8 mouse cellular contexts compared by ENCODE assay signal in the genomic region with DNA sequence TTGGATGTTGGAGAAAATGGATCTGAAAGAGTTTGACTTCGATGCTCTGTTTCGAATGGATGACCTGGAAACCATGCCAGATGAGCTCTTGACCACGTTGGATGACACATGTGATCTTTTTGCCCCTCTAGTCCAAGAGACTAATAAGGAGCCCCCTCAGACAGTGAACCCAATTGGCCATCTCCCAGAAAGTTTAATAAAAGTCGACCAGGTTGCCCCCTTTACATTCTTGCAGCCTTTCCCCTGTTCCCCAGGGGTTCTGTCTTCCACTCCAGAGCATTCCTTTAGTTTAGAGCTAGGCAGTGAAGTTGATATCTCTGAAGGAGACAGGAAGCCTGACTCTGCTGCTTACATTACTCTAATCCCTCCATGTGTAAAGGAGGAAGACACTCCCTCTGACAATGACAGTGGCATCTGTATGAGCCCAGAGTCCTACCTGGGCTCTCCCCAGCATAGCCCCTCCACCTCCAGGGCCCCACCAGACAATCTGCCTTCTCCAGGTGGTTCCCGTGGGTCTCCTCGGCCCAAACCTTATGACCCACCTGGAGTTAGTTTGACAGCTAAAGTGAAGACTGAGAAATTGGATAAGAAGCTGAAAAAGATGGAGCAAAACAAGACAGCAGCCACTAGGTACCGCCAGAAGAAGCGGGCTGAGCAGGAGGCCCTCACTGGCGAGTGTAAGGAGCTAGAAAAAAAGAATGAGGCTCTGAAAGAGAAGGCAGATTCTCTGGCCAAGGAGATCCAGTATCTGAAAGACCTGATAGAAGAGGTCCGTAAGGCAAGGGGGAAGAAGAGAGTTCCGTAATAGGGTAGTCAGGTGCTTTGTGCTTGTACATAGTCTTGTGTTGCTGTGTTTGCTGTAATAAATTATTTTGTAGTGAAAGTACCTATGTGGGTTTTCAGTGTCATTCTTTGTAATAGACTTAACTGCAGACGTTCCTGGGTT. TPM values are rescaled to one million over a fixed set of nuclear protein-coding genes. Genes with fewer than 3 reads are reported as not detected.
DNase-seq lines count a peak whose midpoint lies in the region; ATAC-seq and TF ChIP-seq lines count a peak whose summit lies in the region.

No protein-coding gene starts in this region.

- no peaks in the 10 kb centered on the region for H3K9me3 ChIP-seq in CH12.LX (replicated peaks; ENCODE audit: low read length)
- no peaks in the 10 kb centered on the region for H3K9me3 ChIP-seq in forebrain, embryonic 14.5 days (replicated peaks; ENCODE audit: control insufficient read depth, low read length)
- H3K9me3 ChIP-seq in liver, embryonic 16.5 days (replicated peaks; ENCODE audit: control insufficient read depth, low read length), result no peaks in the 10 kb centered on the region

- H3K36me3 ChIP-seq in heart, adult 2 months (ENCODE audit: control insufficient read depth, insufficient read depth, low read length), result peaks cover 19% of the 10 kb centered on the region
- H3K36me3 ChIP-seq in CH12.LX (replicated peaks in 1 of 2; ENCODE audit: control insufficient read depth in 1 of 2, insufficient read depth in 1 of 2, low read length in 1 of 2), result peaks cover 50 to 70% of the 10 kb centered on the region in 2 experiments
- peaks cover 50% of the 10 kb centered on the region for H3K36me3 ChIP-seq in forebrain, embryonic 14.5 days (ENCODE audit: control insufficient read depth, insufficient read depth, low read length)
- peaks cover 28% of the 10 kb centered on the region for H3K36me3 ChIP-seq in liver, embryonic 16.5 days (ENCODE audit: control insufficient read depth, insufficient read depth)

- no peak for DNase-seq in heart, adult 2 months
- no peak for DNase-seq in heart, postnatal 36 days
- no peak for DNase-seq in CH12.LX (ENCODE audit: extremely low read depth)
- no peak for DNase-seq in forebrain, embryonic 14.5 days (ENCODE audit: low spot score)
- no peak for DNase-seq in embryo, embryonic 9.5 days (ENCODE audit: extremely low spot score)
- DNase-seq in thymus, postnatal 4 days, result no peak
- no peak for DNase-seq in left cerebral cortex, adult 9 months (ENCODE audit: low spot score in 2 of 2)

- in situ Hi-C loops in CH12.LX (cut with MboI; ENCODE audit: low pct_ligation_motif_present, low pct_unique_long_range_greater_than_20kb, low sequenced_read_pairs), result loop anchor here (5.0 to 25.0 kb wide), 2 partner anchors 40 to 705 kb away; no protein-coding TSS in a partner anchor

- TF ChIP-seq POLR2A in heart, adult 2 months (IDR thresholded peaks at IDR 0.05; ENCODE audit: insufficient read depth, low read depth, low read length), result 0 out of 2 replicates have a peak, but pooled peaks have one; percentile 27
- no peak for TF ChIP-seq POLR2A in CH12.LX (IDR thresholded peaks at IDR 0.05; ENCODE audit: low read depth, low read length)

- dilution Hi-C loops in CH12.LX (cut with MboI; ENCODE audit: extremely low pct_ligation_motif_present, extremely low pct_unique_long_range_greater_than_20kb, low sequenced_read_pairs), result no loop called here

- no peaks in the 10 kb centered on the region for H3K79me2 ChIP-seq in heart, adult 2 months (replicated peaks; ENCODE audit: control insufficient read depth, insufficient read depth, low read length)
- H3K79me2 ChIP-seq in CH12.LX (replicated peaks; ENCODE audit: control insufficient read depth, extremely low read depth, insufficient read depth, poor library complexity, severe bottlenecking), result peaks cover 17% of the 10 kb centered on the region

- no peak for ATAC-seq in forebrain, embryonic 14.5 days
- ATAC-seq in liver, embryonic 16.5 days (ENCODE audit: low read depth), result no peak

- no peak for TF ChIP-seq EP300 in heart, adult 2 months (IDR thresholded peaks at IDR 0.05; ENCODE audit: insufficient read depth, low read depth, low read length)
- TF ChIP-seq EP300 in CH12.LX (IDR thresholded peaks at IDR 0.05; ENCODE audit: low read length), result no peak

- H3K4me1 ChIP-seq in heart, adult 2 months (ENCODE audit: control insufficient read depth, insufficient read depth, low read length), result peaks cover 14% of the 10 kb centered on the region
- peaks cover 12 to 34% of the 10 kb centered on the region in 2 experiments for H3K4me1 ChIP-seq in CH12.LX (ENCODE audit: control insufficient read depth in 1 of 2, insufficient read depth in 2 of 2)
- peaks cover 21% of the 10 kb centered on the region for H3K4me1 ChIP-seq in forebrain, embryonic 14.5 days (ENCODE audit: control insufficient read depth, insufficient read depth, low read length)
- H3K4me1 ChIP-seq in liver, embryonic 16.5 days (ENCODE audit: control insufficient read depth, low read depth, low read length), result peaks cover 61% of the 10 kb centered on the region

- no peak for TF ChIP-seq RAD21 in CH12.LX (IDR thresholded peaks at IDR 0.05; ENCODE audit: low read depth, low read length)

- no peaks in the 10 kb centered on the region for H3K27me3 ChIP-seq in heart, adult 2 months (ENCODE audit: control insufficient read depth, insufficient read depth, low read length)
- no peaks in the 10 kb centered on the region for H3K27me3 ChIP-seq in CH12.LX (replicated peaks)
- H3K27me3 ChIP-seq in forebrain, embryonic 14.5 days (replicated peaks; ENCODE audit: control insufficient read depth, insufficient read depth, low read length), result no peaks in the 10 kb centered on the region
- H3K27me3 ChIP-seq in liver, embryonic 16.5 days (ENCODE audit: control insufficient read depth, insufficient read depth, low read depth, low read length), result no peaks in the 10 kb centered on the region

- intact Hi-C loops in heart, adult 2 months (cut with DNase I), result loop anchor here (10.0 kb wide), 2 partner anchors 312 to 938 kb away; a partner anchor contains a TSS
- intact Hi-C loops in heart, postnatal 36 days (cut with DNase I), result loop anchor here (5.0 kb wide), 1 partner anchor 545 kb away; no protein-coding TSS in a partner anchor

- TF ChIP-seq CTCF in heart, adult 2 months (IDR thresholded peaks at IDR 0.05), result no peak
- no peak for TF ChIP-seq CTCF in CH12.LX (conservative IDR thresholded peaks at IDR 0.05 in 1 of 2, IDR thresholded peaks at IDR 0.05 in 1 of 2; ENCODE audit: low read depth in 2 of 2, low read length in 2 of 2)

- H3K4me2 ChIP-seq in CH12.LX (ENCODE audit: insufficient read depth, low read depth, poor library complexity, severe bottlenecking), result peak overlapping the region; percentile 94
- peak overlapping the region; percentile 97 for H3K4me2 ChIP-seq in forebrain, embryonic 14.5 days (ENCODE audit: low read length)
- H3K4me2 ChIP-seq in liver, embryonic 16.5 days (ENCODE audit: low read depth, low read length), result peak overlapping the region; percentile 97

- H3K27ac ChIP-seq in heart, adult 2 months, result peak overlapping the region; percentile 99
- H3K27ac ChIP-seq in CH12.LX (ENCODE audit: insufficient read depth, low read depth), result peak overlapping the region; percentile 71; the same call in 1 of the 2 replicates
- peak overlapping the region; percentile 99 for H3K27ac ChIP-seq in forebrain, embryonic 14.5 days (ENCODE audit: low read depth, low read length)
- peak overlapping the region; percentile 99 for H3K27ac ChIP-seq in liver, embryonic 16.5 days (ENCODE audit: low read length)

- H3K9ac ChIP-seq in heart, adult 2 months (ENCODE audit: low read depth, low read length), result peak overlapping the region; percentile 83
- peak overlapping the region; percentile 96 for H3K9ac ChIP-seq in CH12.LX (ENCODE audit: insufficient read depth, low read depth)
- H3K9ac ChIP-seq in forebrain, embryonic 14.5 days (ENCODE audit: low read length), result peak overlapping the region; percentile 100
- peak overlapping the region; percentile 96 for H3K9ac ChIP-seq in liver, embryonic 16.5 days (ENCODE audit: low read depth, low read length)

- 38% methylated on average over 12 of the region's 12 CpGs for WGBS in heart, adult 2 months
- WGBS in forebrain, embryonic 14.5 days, result 64% methylated on average over 12 of the region's 12 CpGs
- 49% methylated on average over 12 of the region's 12 CpGs for WGBS in liver, embryonic 16.5 days (ENCODE audit: insufficient replicate concordance)

- peak overlapping the region; percentile 100 for H3K4me3 ChIP-seq in heart, adult 2 months
- H3K4me3 ChIP-seq in CH12.LX (replicated peaks in 1 of 3; ENCODE audit: low read depth in 2 of 3, low read length in 2 of 3, poor library complexity in 1 of 3), result peak overlapping the region; percentile 92 to 96 (median 94)
- H3K4me3 ChIP-seq in forebrain, embryonic 14.5 days (ENCODE audit: low read depth, low read length), result peak overlapping the region; percentile 100
- H3K4me3 ChIP-seq in liver, embryonic 16.5 days (ENCODE audit: low read depth, low read length), result peak overlapping the region; percentile 91

RNA-seq across cellular contexts. Expression of a gene that starts 1.9 kb away (rescaled TPM):
- total RNA-seq in heart, adult 2 months (2021), result 10 to 100 TPM; 69.6 to 78.5 TPM
- polyA plus RNA-seq in heart, adult 2 months (2012; rRNA removed), result 65.6 and 108 TPM in 2 replicates
- 10 to 100 TPM; 65.2 to 75.8 TPM for total RNA-seq in heart, postnatal 36 days (2021)
- total RNA-seq in CH12.LX (2012; rRNA removed) (351 and 486 TPM in 2 replicates), CH12.LX (2014; rRNA removed) (721 and 819 TPM in 2 replicates)
- polyA plus RNA-seq in CH12.LX (2012; ENCODE audit: insufficient read length, low read depth), result 324 and 357 TPM in 2 replicates
- 133 and 140 TPM in 2 replicates for polyA plus RNA-seq in forebrain, embryonic 14.5 days (2014; fragmentation: Nextera tagmentation; extraction: Ambion mirVana)
- 138 and 139 TPM in 2 replicates for polyA plus RNA-seq in liver, embryonic 16.5 days (2015; fragmentation: Nextera tagmentation; extraction: Ambion mirVana)

RNA-seq across cellular contexts. Expression of a gene that starts 7.2 kb away (rescaled TPM):
- 10 to 100 TPM; 15.6 to 16.4 TPM for total RNA-seq in heart, adult 2 months (2021)
- 12.2 and 12.7 TPM in 2 replicates for polyA plus RNA-seq in heart, adult 2 months (2012; rRNA removed)
- 10 to 100 TPM; 11.5 to 15.8 TPM for total RNA-seq in heart, postnatal 36 days (2021)
- total RNA-seq in CH12.LX (2012; rRNA removed) (47.1 and 55.0 TPM in 2 replicates), CH12.LX (2014; rRNA removed) (63.3 and 67.3 TPM in 2 replicates)
- 91.2 and 99.6 TPM in 2 replicates for polyA plus RNA-seq in CH12.LX (2012; ENCODE audit: insufficient read length, low read depth)
- polyA plus RNA-seq in forebrain, embryonic 14.5 days (2014; fragmentation: Nextera tagmentation; extraction: Ambion mirVana), result 71.1 and 78.0 TPM in 2 replicates
- polyA plus RNA-seq in liver, embryonic 16.5 days (2015; fragmentation: Nextera tagmentation; extraction: Ambion mirVana), result 21.2 and 24.9 TPM in 2 replicates

RNA-seq across cellular contexts. Expression of a gene that starts 21.3 kb away (rescaled TPM):
- 10 to 100 TPM; 10.3 to 29.5 TPM for total RNA-seq in heart, adult 2 months (2021)
- polyA plus RNA-seq in heart, adult 2 months (2012; rRNA removed), result not detected in 2 replicates
- 10 to 100 TPM; 10.7 to 20.5 TPM for total RNA-seq in heart, postnatal 36 days (2021)
- total RNA-seq in CH12.LX (2012; rRNA removed), result not detected in 2 replicates
- not detected in 2 replicates for total RNA-seq in CH12.LX (2014; rRNA removed)
- polyA plus RNA-seq in CH12.LX (2012; ENCODE audit: insufficient read length, low read depth), result 6.5 TPM in 1 of 2 replicates, not detected in the other
- polyA plus RNA-seq in forebrain, embryonic 14.5 days (2014; fragmentation: Nextera tagmentation; extraction: Ambion mirVana), result not detected in 2 replicates
- not detected in 2 replicates for polyA plus RNA-seq in liver, embryonic 16.5 days (2015; fragmentation: Nextera tagmentation; extraction: Ambion mirVana)

RNA-seq across cellular contexts. Expression of a gene that starts 23.1 kb away (rescaled TPM):
- 10 to 100 TPM; 27.0 to 29.5 TPM for total RNA-seq in heart, adult 2 months (2021)
- polyA plus RNA-seq in heart, adult 2 months (2012; rRNA removed), result 12.2 and 17.3 TPM in 2 replicates
- total RNA-seq in heart, postnatal 36 days (2021), result 10 to 100 TPM; 31.5 to 32.8 TPM
- total RNA-seq in CH12.LX (2012; rRNA removed) (34.4 and 35.4 TPM in 2 replicates), CH12.LX (2014; rRNA removed) (18.8 and 20.7 TPM in 2 replicates)
- 19.2 and 23.3 TPM in 2 replicates for polyA plus RNA-seq in CH12.LX (2012; ENCODE audit: insufficient read length, low read depth)
- polyA plus RNA-seq in forebrain, embryonic 14.5 days (2014; fragmentation: Nextera tagmentation; extraction: Ambion mirVana), result 28.3 and 37.0 TPM in 2 replicates
- 14.4 and 16.0 TPM in 2 replicates for polyA plus RNA-seq in liver, embryonic 16.5 days (2015; fragmentation: Nextera tagmentation; extraction: Ambion mirVana)

RNA-seq across cellular contexts. Expression of a gene that starts 30.1 kb away (rescaled TPM):
- total RNA-seq in heart, adult 2 months (2021), result under 1 TPM; 0.09 to 0.34 TPM
- 0.12 and 0.21 TPM in 2 replicates for polyA plus RNA-seq in heart, adult 2 months (2012; rRNA removed)
- total RNA-seq in heart, postnatal 36 days (2021), result under 1 TPM in 1 of 2 experiments, not detected in 1; 0.03 TPM
- under 0.01 TPM in 1 of 2 replicates, not detected in the other for total RNA-seq in CH12.LX (2012; rRNA removed)
- 0.03 TPM in 1 of 2 replicates, not detected in the other for total RNA-seq in CH12.LX (2014; rRNA removed)
- polyA plus RNA-seq in CH12.LX (2012; ENCODE audit: insufficient read length, low read depth), result not detected in 2 replicates
- 0.46 and 0.51 TPM in 2 replicates for polyA plus RNA-seq in forebrain, embryonic 14.5 days (2014; fragmentation: Nextera tagmentation; extraction: Ambion mirVana)
- not detected in 2 replicates for polyA plus RNA-seq in liver, embryonic 16.5 days (2015; fragmentation: Nextera tagmentation; extraction: Ambion mirVana)
